Mouse (Mus musculus): ENCODE data around the gene Sh3tc1.
A peak's percentile ranks its signal among the peaks of the same experiment; 100 is the strongest.

Gene Sh3tc1

DNA sequence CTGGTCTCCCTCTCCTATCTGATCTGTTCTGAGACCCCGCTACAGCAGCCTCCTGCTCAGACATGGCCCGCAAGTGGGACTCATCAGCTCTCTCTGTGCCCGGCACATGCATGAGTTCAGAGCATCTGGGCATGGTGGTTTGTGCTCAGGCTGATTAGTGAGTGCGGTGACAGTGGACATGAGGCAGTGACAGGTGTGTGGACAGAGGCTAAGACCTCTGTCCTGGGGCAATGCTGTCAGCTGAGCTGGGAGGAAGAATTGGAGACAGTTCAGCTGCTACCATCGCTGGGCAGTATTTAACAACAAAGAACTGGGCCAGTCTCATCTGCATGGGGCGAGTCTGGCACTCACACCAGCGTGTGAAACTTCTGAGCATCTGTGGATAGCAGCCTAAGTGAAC is 62.8 kb downstream of the Sh3tc1 start:
- DNase-seq = no peak

DNA sequence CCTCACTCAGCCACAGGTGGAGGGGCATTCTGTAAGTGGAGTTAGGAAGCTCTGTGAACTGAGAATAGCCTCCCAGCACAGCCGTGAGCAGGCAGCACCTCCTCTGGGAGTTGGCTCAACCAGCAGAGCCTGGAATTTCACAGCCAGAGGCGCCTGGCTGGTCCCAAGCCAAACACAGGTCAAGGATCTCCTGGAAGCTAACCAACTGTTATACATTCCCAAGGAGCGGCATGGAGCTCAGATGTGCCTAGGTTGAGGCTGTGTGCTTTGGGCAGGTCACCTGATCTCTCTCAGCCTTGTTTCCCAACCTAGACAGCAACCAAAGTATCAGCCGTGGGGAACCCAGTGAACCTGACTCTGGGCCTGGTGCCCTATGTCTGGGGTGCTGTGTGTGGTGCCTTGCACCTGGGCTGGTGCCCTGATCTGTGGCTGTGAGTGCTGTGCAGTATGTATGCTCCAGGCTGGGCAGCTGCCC is 65.7 kb downstream of the Sh3tc1 start:
- no peak for DNase-seq

DNA sequence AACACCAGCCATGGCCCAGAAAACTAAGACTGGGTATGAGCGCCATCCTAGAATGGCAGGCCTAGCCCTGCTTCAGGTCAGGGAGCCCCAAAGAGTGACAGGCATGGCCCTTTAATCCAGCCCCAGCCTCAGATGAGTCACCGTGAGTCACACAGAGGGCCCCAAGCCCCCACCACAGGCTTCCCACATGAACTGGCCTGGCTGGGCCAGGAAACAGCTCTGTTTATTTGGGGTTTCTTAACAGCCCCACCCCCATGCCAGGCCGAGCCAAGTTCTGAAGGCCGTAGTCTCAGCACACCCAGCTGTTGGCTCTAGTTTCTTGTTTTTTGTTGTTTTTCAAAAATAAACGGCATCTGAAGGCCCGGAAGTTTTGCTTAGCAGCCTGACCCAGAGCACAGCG is 66.7 kb downstream of the Sh3tc1 start:
- DNase-seq = no peak

DNA sequence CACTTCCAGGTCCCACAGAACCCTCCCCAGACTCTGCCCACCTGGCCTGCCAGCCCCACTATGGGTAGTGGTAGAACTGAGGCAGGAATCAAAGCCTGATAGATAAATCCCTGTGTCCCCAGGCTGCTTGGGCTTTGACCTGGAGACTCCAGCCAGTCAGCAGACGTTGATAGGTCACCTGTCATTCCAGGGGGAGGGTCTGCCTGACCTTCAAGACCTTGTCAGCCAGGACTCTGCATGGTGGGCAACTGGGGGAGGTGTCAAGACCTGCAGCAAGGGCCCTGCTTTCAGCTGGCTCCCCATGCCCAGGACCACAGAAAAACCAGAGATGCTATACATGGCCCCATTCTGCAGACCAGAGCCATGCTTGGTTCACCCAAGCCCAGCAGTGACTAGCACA is 67.2 kb downstream of the Sh3tc1 start:
- DNase-seq = no peak

DNA sequence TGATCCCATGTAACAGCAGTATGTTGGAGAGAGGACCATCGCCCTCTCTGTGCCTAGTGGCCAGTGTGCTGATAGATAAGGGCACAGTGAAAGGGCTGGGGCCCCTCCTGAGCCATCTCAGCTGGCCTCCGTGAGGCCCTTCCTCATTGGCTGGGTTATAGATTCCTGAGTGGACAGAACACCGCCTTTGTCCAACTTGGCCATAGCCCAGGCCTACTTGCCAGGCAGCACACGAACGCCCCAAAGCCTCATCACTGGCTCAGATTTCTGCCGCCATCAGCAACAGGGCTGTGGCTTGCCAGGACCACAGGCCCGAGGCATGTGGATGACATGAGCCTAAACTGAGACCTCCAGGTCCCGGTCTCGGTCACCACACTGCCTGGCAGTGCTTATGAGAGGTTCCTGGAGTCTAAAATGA is 68.3 kb downstream of the Sh3tc1 start:
- DNase-seq = peak; percentile 63

DNA sequence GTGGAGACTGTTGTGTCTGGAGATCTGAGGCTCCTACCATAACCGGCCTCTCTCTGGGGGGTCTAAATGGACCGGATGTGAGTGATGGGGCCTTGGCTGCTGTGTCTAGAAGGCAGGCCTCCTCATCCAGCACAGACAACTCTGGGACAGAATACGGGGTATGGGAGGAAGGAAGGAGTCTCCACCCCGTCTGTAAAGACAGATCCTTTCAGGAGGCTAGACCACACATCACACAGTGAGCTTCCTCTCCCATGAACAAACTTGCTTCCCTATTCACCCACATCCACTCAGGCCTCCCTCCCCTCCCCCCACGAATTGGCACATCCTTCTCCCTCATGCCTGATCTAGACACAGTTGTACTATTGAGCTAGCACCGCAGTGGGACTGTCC is 69.4 kb downstream of the Sh3tc1 start:
- DNase-seq = no peak

DNA sequence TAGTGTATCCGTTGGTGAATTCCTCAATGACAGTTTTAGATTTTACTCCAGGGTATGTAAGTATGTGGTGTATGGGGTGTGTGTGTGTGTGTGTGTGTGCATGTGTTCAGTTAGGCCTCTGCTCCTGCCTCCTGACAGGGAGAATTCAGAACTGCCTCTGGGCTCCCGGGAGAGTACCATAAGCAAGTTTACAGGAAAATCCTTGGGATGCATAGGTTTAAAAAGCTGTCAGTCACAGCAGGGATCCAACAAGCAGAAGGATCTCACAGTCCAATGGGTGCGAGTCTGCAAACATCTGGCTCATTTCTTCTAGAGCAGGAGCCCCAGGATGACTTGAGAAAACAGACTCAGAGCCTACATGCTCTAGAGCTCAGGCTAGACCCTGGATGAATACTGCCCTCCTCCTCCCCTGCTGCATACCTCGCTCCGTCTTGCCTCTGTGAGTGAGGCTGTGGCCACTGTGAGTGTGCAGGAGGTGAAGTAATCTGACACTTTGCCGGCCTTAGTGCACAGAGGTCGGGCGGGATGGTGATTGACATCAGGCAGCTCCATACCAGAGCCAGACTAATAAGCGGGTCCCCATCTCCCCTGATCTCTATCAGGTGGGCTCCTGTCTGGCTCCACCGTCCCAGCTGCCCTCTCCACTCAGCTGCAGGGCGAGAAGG is 69.9 kb downstream of the Sh3tc1 start:
- DNase-seq = peak; percentile 49

DNA sequence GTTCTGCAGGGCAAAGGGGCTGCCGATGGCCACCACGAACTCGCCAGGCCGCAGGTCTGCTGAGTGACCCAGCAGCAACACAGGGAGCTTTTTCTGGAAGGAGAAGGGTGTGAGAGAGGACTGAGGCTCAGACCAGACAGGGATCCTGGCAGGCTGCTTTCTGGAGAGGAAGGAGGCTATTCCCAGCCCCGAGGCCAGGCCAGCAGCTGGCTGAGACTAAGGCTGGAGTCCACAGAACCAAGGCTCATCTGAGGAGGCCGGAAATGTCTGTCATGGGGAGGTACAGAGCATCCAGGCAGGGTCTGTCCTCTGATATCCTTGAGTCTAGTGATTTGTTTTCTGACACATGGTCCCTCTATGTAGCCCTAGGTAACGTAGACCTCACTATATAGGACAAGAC is 73.6 kb downstream of the Sh3tc1 start:
- DNase-seq = no peak

DNA sequence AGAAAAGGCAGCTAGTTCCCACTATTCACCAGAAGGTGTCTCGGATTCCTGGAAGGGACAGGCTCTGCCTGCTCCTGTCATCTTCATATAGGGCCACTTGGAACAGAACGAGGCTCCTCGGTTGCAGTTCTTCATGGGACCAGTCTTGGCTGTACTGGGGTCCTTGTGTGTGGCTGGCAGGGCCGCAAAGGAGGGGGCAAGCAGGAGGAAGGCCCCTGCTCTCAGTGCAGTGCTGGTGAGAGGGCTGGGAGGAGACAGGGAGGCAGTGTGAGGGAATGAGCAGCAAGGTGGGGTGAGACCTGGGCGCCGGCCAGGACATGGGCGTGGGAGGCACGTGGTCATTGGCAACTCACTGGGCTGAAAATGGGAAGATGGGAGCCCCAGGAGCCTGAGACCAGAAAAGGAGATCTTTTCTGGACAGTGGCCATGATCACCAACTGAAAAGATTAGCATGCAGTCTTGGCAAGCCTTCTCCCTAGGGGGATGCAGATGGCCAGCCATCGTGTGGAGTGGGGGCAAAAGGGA is 77.7 kb downstream of the Sh3tc1 start:
- no peak for DNase-seq

DNA sequence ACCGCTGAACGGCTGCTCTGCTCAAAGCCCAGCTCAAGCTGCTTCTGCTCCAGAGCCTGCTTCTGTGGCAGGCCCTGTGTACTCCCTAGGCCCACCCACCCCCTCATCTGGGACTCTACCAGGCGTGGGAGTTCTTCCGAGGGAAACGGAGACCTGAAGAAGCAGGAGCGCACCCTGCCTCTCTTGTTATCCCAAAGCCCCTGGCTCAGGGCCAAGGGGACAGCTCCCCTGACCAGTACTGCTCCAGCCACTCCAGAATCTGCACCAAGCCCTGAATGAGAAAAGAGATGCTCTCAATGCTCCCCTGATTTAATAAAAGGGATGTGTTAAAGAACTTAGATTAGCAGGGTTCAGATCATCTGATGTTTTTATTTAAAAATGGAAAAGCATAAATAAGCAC is 78.6 kb downstream of the Sh3tc1 start:
- DNase-seq = no peak

DNA sequence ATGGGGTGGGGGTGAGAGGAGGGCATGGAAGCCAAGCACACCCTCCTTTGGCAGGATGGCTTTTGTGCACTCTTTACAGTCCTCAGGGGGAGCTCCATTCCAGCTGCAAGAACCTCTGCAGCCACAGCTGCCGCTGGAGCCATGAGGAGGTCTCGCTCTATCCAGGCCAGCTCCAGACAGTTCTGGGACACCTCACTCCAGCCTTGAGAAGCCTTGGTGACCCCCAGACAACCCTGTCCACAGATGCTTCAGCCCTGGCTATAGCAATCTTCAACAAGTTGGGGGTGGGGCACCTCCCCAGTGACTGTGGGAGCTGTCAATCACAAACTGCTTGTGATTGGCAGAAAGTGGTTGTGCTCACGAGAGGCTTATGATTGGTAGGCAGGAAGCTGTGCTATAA is 80.3 kb downstream of the Sh3tc1 start:
- no peak for DNase-seq

DNA sequence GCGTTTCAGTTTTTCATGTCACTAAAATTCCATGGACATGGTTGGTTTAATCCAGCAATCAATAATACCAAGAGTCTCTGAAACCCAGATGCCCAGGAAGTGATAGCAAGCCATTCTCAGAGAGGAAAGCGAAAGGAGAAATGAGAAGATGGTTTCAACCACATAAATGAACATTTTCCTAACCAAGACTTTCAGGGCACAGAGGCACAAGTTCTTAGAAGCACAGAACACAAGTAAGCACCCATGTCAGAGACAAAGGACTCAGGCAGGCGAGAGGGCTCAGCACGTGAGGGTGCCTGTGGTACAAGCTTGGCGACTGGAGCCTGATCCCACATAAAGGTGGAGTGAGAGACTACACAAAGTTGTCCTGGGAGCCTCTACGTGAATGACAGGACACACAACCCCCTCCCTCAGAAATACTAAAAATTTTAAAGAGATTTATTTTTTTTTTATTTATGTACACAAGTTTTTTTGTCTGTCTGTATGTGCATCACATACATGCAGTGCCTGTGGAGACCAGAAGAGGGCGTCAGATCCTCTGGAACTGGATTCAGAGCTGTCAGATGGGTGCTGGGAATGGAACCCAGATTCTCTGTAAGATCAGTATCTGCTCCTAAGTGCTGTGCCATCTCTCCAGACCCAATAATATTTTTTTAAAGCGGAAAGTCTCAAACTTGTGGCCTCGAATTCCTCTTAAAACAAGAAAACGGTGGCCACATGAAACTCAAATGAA is 83.9 kb downstream of the Sh3tc1 start:
- DNase-seq = no peak

DNA sequence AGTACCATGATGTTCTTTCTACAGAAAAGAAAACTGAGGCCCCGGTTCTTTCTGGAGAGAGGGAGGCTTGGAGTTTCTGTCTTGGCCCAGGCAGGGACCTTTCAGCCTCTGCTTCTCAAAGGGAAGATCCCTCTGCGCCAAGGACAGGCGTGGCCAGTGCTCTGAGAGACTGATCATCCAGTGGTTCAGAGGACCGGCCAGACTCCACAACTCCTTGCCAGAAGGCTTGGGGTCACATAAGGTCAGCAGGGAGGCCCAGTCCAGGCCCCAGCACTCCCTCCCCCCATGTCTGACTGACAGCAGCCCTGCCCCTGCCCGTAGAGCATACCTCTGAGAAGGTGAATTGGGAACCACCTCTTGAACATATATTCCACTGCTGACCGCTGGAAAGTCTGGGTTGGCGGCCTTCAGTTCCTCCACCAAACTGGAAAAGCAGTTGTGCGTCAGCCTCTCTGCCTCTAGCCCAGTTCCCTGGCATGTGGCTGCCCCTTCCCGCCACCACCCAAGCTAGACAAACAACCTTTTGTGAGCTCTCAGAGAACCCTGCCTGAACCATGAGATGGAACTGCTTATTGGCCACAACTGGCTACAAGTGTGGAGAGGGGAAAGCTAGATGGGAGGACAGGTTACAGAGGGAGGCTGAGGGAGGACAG is 85.9 kb downstream of the Sh3tc1 start:
- DNase-seq = no peak

DNA sequence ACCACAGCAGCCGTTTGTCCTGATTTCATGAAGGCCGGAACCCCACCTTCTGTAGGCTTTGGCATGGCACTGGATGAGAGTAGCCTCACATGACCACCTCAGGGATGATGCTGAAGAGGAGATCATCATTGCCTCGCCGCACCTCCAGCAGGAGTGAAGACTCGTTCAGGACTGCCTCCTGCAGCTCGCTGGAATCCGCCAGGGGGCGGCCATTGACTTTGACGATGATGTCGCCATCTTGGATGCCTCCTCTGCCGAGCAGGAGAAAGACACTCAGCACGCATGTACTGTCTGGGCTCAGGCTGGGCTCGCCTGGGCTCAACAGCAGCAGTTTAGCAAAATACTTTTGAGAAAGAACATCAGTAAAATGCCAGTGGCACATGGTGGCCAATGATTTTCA is 86.9 kb downstream of the Sh3tc1 start:
- DNase-seq = no peak

DNA sequence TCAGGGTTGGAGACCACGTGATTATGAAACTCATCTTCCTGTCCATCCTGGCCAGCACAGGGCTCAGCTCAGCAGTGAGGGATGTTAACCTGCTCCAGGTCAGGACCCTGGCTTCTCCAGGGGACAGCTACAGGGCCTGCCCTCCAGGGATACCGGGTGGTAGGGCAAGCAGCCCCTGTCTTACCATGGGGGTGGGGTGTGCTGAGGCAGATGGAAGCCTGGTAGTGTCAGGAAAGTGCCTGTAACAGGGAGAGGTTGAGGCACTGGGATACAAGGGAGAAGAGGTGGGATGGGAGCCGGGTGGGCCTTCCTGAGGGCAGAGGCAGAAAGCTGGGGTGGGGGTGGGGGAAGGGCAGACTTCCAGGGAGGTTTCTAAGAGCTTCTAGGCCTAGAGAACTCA is 87.5 kb downstream of the Sh3tc1 start:
- no peak for DNase-seq

DNA sequence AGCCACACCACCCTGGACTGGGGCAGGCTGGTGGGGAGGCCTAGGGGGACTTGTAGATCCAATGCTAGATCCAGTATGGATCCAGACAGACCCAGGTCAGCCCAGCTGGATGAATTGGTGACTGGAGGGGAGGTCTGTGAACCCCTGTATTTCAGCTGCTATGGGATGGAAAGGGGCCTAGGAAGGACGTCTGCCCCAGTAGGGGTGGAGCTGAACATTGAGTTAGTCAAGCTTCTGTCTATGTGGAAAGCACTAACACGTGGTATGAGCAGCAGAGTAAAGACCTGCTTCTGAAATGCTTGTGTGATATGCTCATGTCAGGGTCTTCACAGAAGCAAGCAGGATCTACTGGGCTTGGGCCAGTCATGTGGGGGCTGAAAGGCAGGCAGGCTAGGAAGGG is 91.6 kb downstream of the Sh3tc1 start:
- DNase-seq = no peak

DNA sequence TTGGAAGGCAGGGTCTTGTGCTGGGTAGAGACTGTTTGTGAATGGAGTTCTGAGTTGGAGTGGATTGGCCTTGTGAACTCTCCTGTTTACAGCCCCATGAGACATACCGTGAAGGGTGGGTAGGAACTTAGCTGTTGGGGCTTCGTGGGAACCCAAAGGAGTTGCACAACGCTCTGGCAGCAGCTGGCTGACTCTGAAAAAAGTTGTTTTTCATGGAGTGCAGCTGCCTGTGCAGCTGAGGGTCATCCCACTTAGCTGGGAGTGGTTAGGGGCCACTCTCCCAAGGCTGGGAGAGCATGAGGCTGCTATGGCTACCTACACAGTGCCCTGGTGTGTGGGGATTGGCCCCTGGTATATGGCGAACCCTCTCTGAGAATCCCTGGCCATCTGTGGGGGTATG is 92.2 kb downstream of the Sh3tc1 start:
- no peak for DNase-seq
